Mouse (Mus musculus): ENCODE results near the gene Msl3.

GRCm38 (mm10) chrX:168717969-168718368, 44.3 kb upstream of the Msl3 start:
- no peak for TF ChIP-seq POLR2A (IDR thresholded peaks at IDR 0.05; ENCODE audit: control insufficient read depth, low read depth, low read length)
- no peak for TF ChIP-seq CTCF (IDR thresholded peaks at IDR 0.05; ENCODE audit: control insufficient read depth, insufficient read depth, insufficient replicate concordance, low read depth, low read length)

All from testis, adult 2 months (tissue).